ENCODE assay signal across 8 mouse cellular contexts in genomic region chrX:48594099-48594760, GRCm38 (mm10). TPM values are rescaled to one million over a fixed set of nuclear protein-coding genes. Genes with fewer than 3 reads are reported as not detected.
DNase-seq lines count a peak whose midpoint lies in the region; ATAC-seq and TF ChIP-seq lines count a peak whose summit lies in the region.

Gene Zfp280c, minus strand, starts transcription at chrX:48594504.

- H3K4me1 ChIP-seq in hindbrain, embryonic 15.5 days (replicated peaks), result peaks cover 8% of the 10 kb centered on the region

- H3K27ac ChIP-seq in hindbrain, embryonic 15.5 days (replicated peaks), result peak within 1 kb of the TSS; percentile 89
- H3K27ac ChIP-seq in left cerebral cortex, adult 2 months, result peak within 1 kb of the TSS; percentile 88

- H3K9ac ChIP-seq in hindbrain, embryonic 15.5 days, result peak within 1 kb of the TSS; percentile 75

- 0 out of 2 replicates have a peak, but pooled peaks cover 11% of the 10 kb centered on the region for H3K36me3 ChIP-seq in hindbrain, embryonic 15.5 days

- intact Hi-C loops in left cerebral cortex, adult 2 months (cut with DNase I), result loop anchor here (1.0 kb wide), 1 partner anchor 29 kb away; the partner anchor contains the start of gene Slc25a14

- TF ChIP-seq CTCF in left cerebral cortex, adult 2 months (IDR thresholded peaks at IDR 0.05), result no peak

- peak within 1 kb of the TSS; percentile 71 for H3K4me3 ChIP-seq in hindbrain, embryonic 15.5 days
- peak within 1 kb of the TSS; percentile 64 for H3K4me3 ChIP-seq in left cerebral cortex, adult 2 months

- WGBS in hindbrain, embryonic 15.5 days, result 22% methylated on average over 37 of the region's 45 CpGs

- no peaks in the 10 kb centered on the region for H3K27me3 ChIP-seq in hindbrain, embryonic 15.5 days

- H3K9me3 ChIP-seq in hindbrain, embryonic 15.5 days, result no peaks in the 10 kb centered on the region

- DNase-seq in T-cell, adult 2 months (ENCODE audit: low spot score), result peak; percentile 81
- peak; percentile 72 for DNase-seq in cerebellum, postnatal 36 days
- peak; percentile 70 to 77 for DNase-seq in frontal cortex, postnatal 36 days (ENCODE audit: low spot score in 2 of 2)
- peak; percentile 64 to 68 for DNase-seq in left cerebral cortex, adult 2 months (ENCODE audit: extremely low spot score in 1 of 2, low spot score in 2 of 2)
- DNase-seq in right cerebral cortex, adult 2 months (ENCODE audit: low spot score in 2 of 2), result peak; percentile 74 to 75
- peak; percentile 66 for DNase-seq in urinary bladder, postnatal 14 days (ENCODE audit: low spot score)

- peak within 1 kb of the TSS; percentile 54 for H3K4me2 ChIP-seq in hindbrain, embryonic 15.5 days

- peak; percentile 94 for ATAC-seq in hindbrain, embryonic 15.5 days (ENCODE audit: low FRiP score, low read depth)
- ATAC-seq in megakaryocyte, adult 5-6 weeks (ENCODE audit: poor library complexity, severe bottlenecking), result peak; percentile 98

RNA-seq across cellular contexts. Expression of gene Zfp280c, which starts in this region (rescaled TPM):
- polyA plus RNA-seq in hindbrain, embryonic 15.5 days (2015; fragmentation: Nextera tagmentation; extraction: Ambion mirVana), result 7.7 and 9.9 TPM in 2 replicates
- 10 to 100 TPM; 21.0 to 21.3 TPM for total RNA-seq in left cerebral cortex, adult 2 months (2021)
- 22.8 and 26.0 TPM in 2 replicates for total RNA-seq in megakaryocyte, adult 5-6 weeks (2015)
- total RNA-seq in megakaryocyte, adult 5-6 weeks (2017), result 11.1 and 14.0 TPM in 2 replicates

Comparison
In these comparisons a context has a peak if more than half of its experiments do, and no peak if none do; other contexts are left out.
1. Peak in every context shown above with its lines: DNase-seq, ATAC-seq, H3K4me3 ChIP-seq and H3K27ac ChIP-seq.